Mouse (Mus musculus): ENCODE measurements around the gene Mvk. TPM values are rescaled to one million over a fixed set of nuclear protein-coding genes. Genes with fewer than 3 reads are reported as not detected.

Mvk gene
- polyA plus RNA-seq (2015; fragmentation: Nextera tagmentation; extraction: Ambion mirVana): 63.8 and 69.7 TPM in 2 replicates

DNA sequence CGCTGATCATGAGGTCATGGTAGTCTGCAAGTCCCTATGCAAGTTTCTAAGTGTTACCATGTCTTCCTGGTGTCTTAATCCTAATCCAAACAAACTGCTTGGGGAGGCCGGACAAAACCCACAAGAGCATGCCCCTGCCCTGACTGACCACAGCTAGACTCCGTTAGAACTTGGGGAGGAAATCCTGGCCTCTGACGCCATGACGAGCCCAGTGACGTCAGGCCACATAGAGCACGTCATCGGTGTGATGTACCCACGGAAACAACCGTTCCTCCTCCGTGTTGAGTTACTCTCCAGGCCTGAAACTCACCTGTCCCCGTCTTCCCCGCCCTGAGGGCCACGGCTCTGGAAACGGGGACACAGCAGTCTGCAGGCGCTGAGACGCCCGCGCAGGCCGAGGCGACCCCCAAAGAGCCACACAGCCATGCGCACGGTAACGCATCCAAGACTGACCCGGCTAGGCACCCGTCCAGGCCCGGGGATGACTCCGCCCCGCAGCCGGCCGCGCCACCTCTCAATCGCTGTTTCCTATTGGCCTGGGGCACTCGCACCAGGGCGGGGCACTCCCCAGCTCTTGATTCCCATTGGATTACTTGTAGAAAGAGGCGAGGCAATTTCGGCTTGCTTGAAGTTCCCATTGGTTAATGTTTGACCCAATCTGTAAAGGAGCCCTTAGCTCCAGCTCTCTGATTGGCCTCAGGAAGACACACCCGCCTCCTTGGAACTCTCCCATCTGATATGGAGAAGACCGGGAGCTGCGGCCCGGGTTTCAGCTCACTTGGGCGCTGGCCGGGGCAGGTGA lies at the start of gene Mvk, which contains the start of gene Mmab:
Gene Mvk, plus strand, starts transcription at position 704 of the 802 bp plus-strand sequence.
Gene Mmab, minus strand, starts transcription at position 495 of the 802 bp plus-strand sequence.
- Histone ChIP-seq H3K9ac (peak within 1 kb of the TSS; percentile 76), H3K4me3 (peak within 1 kb of the TSS; percentile 71), H3K4me2 (peak within 1 kb of the TSS; percentile 77), H3K27ac (peak within 1 kb of the TSS; percentile 89), H3K4me1 (peaks cover 16% of the 10 kb centered on the region), H3K36me3 (replicated peaks) (peaks cover 3% of the 10 kb centered on the region; the same call in 1 of the 2 replicates), H3K27me3 (replicated peaks) (no peaks in the 10 kb centered on the region), H3K9me3 (no peaks in the 10 kb centered on the region)
- ATAC-seq (replicated peaks): peak; percentile 98
- WGBS: 2% methylated on average over 43 of the region's 43 CpGs

DNA sequence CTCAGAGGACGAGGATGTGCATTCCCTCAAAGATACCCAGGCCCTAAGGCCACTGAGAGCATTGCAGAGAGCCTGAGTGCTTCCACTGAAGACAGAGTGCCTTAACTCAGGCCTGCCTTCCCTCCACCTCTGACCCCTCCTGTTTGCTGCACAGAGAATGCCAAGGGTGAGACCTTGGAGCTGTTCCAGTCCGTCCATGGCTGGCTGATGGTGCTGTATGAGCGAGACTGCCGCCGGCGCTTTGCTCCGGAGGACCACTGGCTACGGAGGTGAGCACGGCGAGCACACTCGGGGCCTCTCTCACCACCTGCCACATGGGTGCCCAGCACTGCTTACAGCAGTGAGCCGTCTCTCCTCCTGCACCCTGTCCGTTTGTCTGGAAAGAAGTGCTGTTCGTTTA lies 37.5 kb upstream of the Mvk start:
- H3K27me3 ChIP-seq (replicated peaks): no peaks in the 10 kb centered on the region
- H3K9me3 ChIP-seq: no peaks in the 10 kb centered on the region
- H3K36me3 ChIP-seq (replicated peaks): peaks cover 67% of the 10 kb centered on the region
- H3K4me3 ChIP-seq: no peak overlapping the region
- H3K9ac ChIP-seq: no peak overlapping the region
- no peak for ATAC-seq (replicated peaks)
- H3K4me1 ChIP-seq: no peaks in the 10 kb centered on the region
- H3K27ac ChIP-seq: no peak overlapping the region
- H3K4me2 ChIP-seq: no peak overlapping the region
- WGBS: 94% methylated on average over 14 of the region's 14 CpGs

DNA sequence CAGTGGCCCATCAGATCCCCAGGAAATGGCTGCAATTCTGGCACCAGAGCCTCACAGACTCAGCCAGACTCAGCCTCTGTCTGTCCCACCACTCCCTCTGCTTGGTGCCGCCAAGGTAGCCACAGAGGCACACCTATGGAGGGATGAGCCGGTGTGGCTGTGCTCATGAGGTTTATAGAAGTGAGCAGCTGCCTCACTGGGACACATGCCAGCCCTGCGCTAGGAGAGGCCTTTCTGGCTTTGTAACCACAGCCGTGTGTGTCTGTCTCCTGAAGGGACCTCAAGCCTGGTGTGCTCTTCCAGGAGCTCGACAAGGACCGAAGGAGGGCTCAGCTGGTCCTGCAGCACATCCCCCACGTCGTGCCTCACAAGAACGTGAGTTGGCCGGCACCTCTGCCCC lies 36.8 kb upstream of the Mvk start:
- Histone ChIP-seq H3K9me3 (no peaks in the 10 kb centered on the region), H3K36me3 (replicated peaks) (peaks cover 68% of the 10 kb centered on the region), H3K4me2 (no peak overlapping the region), H3K4me1 (no peaks in the 10 kb centered on the region), H3K4me3 (no peak overlapping the region), H3K27ac (no peak overlapping the region), H3K27me3 (replicated peaks) (no peaks in the 10 kb centered on the region), H3K9ac (no peak overlapping the region)
- no peak for ATAC-seq (replicated peaks)
- 85% methylated on average over 10 of the region's 10 CpGs for WGBS

DNA sequence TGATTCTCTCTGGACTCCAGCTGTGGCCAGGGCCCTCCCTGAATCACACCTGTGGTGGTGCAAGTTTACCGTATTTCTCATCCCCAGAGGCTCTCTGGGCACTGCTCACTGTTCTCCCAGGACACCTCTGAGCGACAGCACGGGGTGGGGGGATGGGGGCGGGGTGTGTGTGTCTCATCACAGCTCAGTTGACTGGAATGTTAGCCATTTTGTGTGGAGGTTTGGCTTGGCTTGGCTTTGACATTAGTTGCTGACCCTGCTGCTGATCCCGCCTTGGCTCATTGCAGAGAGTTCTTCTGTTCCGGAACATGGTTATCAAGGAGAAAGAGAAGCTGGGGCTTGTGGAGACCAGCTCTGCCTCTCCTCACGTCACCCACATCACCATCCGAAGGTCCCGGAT lies 36.3 kb upstream of the Mvk start:
- Histone ChIP-seq H3K27ac (no peak overlapping the region), H3K9me3 (no peaks in the 10 kb centered on the region), H3K27me3 (replicated peaks) (no peaks in the 10 kb centered on the region), H3K4me1 (no peaks in the 10 kb centered on the region), H3K4me2 (no peak overlapping the region), H3K36me3 (replicated peaks) (peaks cover 72% of the 10 kb centered on the region), H3K9ac (no peak overlapping the region), H3K4me3 (no peak overlapping the region)
- 93% methylated on average over 9 of the region's 9 CpGs for whole genome bisulfite sequencing
- ATAC-seq (replicated peaks): no peak

DNA sequence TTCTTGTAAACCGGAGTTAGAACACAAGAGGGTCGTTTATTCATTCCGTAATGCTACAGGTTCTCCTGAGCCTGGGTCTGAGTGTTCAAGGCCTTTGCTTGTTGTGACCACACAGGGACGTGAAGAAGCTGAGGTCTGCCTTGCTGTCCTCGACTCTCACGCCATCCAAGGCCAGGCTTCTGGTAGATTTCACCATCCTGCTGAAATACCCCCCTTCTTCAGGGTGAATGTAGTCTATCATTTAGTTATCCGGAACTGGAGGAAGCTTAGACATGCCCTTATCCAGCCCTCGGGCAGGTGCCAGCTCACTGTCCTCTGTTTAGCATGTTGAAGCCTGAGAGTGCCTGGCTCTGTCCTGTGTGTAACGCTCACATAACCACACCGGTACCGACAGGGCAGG lies 35.2 kb upstream of the Mvk start:
- no peak for ATAC-seq (replicated peaks)
- Histone ChIP-seq H3K36me3 (replicated peaks) (peaks cover 76% of the 10 kb centered on the region), H3K9ac (no peak overlapping the region), H3K4me3 (no peak overlapping the region), H3K4me1 (no peaks in the 10 kb centered on the region), H3K4me2 (no peak overlapping the region), H3K27me3 (replicated peaks) (no peaks in the 10 kb centered on the region), H3K9me3 (no peaks in the 10 kb centered on the region), H3K27ac (no peak overlapping the region)
- WGBS: 96% methylated on average over 11 of the region's 11 CpGs

DNA sequence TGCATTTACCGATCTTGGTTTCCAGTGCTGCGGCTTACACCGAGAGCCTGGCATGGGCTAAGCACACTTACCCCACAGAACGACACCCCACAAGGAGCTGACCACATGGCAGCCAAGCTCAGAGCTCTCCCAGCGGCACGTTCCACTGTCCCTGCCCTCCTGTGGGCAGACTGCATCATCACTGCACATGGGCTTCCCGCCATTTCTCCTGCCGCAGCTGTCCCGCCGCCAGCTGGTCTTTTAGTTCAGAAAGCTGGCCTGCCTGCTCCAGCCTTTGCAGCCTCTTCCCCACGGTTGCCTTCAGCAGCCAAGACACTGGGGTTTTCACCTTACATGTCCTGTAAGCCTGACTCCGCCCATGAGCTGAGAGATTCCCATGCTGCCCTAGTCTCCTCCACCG lies 33.6 kb upstream of the Mvk start:
- Histone ChIP-seq H3K36me3 (replicated peaks) (peaks cover 87% of the 10 kb centered on the region), H3K9me3 (no peaks in the 10 kb centered on the region), H3K4me1 (no peaks in the 10 kb centered on the region), H3K27me3 (replicated peaks) (no peaks in the 10 kb centered on the region), H3K9ac (no peak overlapping the region), H3K4me3 (no peak overlapping the region), H3K4me2 (no peak overlapping the region), H3K27ac (no peak overlapping the region)
- 89% methylated on average over 13 of the region's 13 CpGs for WGBS
- ATAC-seq (replicated peaks): no peak

DNA sequence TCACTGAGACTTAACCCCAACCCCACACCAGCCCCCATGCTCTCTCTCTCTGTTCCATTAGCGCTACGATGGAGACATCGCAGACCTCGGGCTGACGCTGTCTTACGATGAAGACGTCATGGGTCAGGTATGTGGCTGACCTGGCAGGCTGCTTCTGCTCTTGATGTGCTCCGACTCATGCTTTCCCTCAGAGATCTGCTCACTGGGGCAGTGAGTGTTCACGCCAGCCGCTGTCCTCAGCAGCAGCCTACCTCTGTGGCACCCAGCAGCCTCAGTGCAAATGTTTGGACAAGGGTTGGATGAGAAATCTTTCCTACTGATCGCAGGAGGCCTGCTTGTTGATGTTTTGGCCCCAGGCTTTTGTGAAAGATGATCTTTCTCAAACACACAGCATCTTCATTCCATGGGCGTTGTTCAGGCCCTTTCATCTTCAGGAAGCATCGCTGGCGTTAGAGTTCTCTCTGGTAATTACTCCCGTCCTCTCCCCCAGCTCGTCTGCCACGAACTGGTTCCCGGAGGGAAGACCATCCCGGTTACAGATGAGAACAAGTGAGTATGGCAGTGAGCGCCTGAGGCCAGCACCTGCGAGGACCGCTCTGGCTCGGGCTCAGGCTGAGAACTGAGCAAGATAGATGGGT lies 31.6 kb upstream of the Mvk start:
- H3K4me1 ChIP-seq: no peaks in the 10 kb centered on the region
- no peak overlapping the region for H3K27ac ChIP-seq
- no peaks in the 10 kb centered on the region for H3K9me3 ChIP-seq
- no peak for ATAC-seq (replicated peaks)
- no peak overlapping the region for H3K9ac ChIP-seq
- H3K4me3 ChIP-seq: no peak overlapping the region
- H3K36me3 ChIP-seq (replicated peaks): peaks cover 86% of the 10 kb centered on the region
- 89% methylated on average over 23 of the region's 23 CpGs for WGBS
- H3K27me3 ChIP-seq (replicated peaks): no peaks in the 10 kb centered on the region
- no peak overlapping the region for H3K4me2 ChIP-seq

DNA sequence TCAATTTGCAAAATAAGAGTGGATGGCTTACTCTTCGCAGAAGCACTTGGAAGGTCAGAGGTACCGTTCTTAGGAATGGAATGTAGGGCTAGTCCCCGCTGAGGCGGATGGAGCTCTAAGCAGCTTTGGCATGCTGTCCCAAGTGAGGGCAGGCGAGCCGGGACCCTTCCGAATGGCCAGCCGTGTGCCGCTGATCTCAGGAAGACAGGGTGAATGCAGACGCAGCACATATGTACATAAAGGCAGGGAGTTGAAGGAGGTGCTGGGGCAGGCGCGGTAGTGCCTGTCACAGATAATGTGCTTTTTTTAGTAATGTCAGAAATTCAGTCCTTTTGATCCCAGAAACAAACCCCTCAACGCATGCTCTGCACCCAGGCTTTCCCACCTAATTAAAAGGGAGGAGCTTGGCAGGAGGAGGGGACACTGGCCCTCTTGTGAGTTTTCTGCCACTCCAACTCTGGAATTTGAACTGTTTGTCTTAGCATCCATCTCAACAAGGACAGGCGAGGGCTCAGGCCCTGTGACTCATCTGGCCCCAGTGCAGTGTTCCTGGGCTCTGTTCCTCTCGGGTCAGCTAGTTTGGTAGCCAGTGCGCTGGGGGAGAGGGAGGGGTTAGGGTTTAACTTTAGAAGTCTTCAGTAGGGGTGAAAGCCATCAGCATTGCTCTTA lies 30.9 kb upstream of the Mvk start:
- 81% methylated on average over 16 of the region's 16 CpGs for WGBS
- H3K27ac ChIP-seq: no peak overlapping the region
- H3K4me3 ChIP-seq: no peak overlapping the region
- no peaks in the 10 kb centered on the region for H3K27me3 ChIP-seq (replicated peaks)
- ATAC-seq (replicated peaks): no peak
- H3K4me2 ChIP-seq: no peak overlapping the region
- no peaks in the 10 kb centered on the region for H3K4me1 ChIP-seq
- no peaks in the 10 kb centered on the region for H3K9me3 ChIP-seq
- no peak overlapping the region for H3K9ac ChIP-seq
- H3K36me3 ChIP-seq (replicated peaks): peaks cover 87% of the 10 kb centered on the region

DNA sequence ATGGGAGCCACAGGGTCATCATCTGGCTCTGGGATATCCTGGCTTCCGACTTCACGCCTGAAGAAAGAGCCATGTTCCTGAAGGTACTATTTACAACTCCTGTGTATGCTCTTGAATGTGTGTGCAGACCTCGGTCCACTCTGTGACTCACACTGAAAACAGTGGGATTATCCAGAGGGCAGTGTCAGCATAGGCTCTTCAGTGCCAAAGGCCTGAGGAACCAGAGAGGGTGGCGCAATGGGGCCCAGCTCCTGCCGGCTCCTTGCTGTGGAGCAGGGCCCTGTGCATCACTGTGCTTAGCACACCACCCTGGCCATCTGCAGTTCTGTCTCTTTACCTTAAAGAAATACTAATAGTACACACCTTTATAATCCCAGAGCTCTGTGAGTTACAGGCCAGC lies 28.5 kb upstream of the Mvk start:
- Histone ChIP-seq H3K9me3 (no peaks in the 10 kb centered on the region), H3K4me2 (no peak overlapping the region), H3K4me3 (no peak overlapping the region), H3K36me3 (replicated peaks) (peaks cover 81% of the 10 kb centered on the region), H3K27ac (no peak overlapping the region), H3K4me1 (no peaks in the 10 kb centered on the region), H3K27me3 (replicated peaks) (no peaks in the 10 kb centered on the region), H3K9ac (no peak overlapping the region)
- ATAC-seq (replicated peaks): no peak
- 91% methylated on average over 5 of the region's 5 CpGs for WGBS

DNA sequence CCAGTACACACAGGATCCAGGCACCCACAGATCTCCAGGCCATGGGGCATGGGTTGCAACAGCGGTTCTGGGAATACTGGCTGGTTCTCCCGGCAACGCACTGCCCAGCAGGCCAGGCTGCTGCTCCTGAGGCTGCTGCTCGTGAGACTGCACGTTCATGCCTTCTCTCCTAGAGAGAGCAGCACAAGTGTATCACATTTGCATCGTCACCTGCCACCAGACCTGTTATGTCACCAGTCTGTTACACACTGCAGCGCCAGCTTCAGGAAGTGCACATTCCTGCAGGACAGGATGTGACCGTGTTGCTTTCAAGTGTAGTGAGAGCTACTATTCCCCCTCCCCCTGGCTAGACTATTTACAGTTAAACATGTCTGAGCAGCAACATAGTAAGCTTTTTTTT lies 27.2 kb upstream of the Mvk start:
- ATAC-seq (replicated peaks): no peak
- H3K4me3 ChIP-seq: no peak overlapping the region
- no peak overlapping the region for H3K27ac ChIP-seq
- no peaks in the 10 kb centered on the region for H3K9me3 ChIP-seq
- H3K36me3 ChIP-seq (replicated peaks): peaks cover 77% of the 10 kb centered on the region
- 93% methylated on average over 8 of the region's 8 CpGs for WGBS
- H3K4me2 ChIP-seq: no peak overlapping the region
- H3K27me3 ChIP-seq (replicated peaks): no peaks in the 10 kb centered on the region
- no peak overlapping the region for H3K9ac ChIP-seq
- no peaks in the 10 kb centered on the region for H3K4me1 ChIP-seq

DNA sequence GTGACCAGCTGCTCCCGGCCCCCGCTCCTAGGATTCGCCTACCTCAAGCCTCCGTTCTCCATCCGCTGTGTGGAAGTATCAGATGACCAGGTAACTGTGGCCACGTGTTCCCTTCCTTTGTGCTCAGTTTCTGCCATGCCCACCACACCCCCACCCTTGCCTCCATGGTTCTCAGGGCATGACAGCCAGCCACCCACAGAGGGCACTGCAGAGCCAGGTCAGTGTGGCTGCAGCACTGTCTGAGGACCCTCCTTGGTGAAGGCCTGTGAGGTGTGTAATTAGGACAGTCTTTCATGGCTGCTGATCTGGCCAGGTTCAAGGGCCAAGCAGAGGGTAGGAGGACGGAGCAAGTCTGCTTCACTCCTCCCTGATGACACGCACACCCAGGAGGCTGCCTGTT lies 25.5 kb upstream of the Mvk start:
- ATAC-seq (replicated peaks): 0 out of 2 replicates have a peak, but pooled peaks have one; percentile 48
- peaks cover 60% of the 10 kb centered on the region for H3K36me3 ChIP-seq (replicated peaks)

DNA sequence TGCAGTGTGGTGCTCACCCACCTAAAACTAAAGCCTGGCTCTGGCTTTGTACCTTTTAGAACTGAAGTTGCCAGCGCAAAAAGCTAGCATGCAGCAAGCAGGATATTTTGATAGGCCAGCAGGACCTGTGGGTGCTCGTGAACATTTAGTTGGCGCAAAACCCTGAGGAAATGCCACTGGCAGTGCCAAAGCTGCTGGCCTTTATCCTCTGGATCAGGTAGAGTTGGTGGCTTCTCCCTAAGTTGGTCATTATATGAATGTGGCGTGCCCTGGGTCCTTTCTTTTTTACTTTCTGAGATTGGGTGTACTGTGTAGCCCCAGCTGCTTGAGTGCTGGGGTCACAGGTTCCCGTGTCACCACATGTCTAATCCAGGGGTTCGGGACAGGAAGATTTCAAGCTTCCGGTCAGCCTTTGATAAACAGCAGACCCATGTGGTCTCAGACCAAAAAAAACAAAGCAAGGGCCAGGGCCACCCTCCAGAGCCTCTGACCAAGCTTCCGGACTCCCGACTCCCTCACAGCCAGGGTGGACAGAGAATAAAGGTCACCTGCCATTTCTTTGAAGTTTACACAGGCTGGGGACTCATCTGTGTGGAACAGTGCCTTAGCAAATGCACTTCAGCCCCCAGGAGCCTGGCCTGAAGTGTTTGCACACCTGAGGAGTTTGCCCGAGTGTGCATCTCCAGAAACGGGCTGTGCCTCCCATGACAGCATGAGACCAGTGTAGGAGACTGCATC lies 22.3 kb upstream of the Mvk start:
- Histone ChIP-seq H3K4me2 (no peak overlapping the region), H3K27me3 (replicated peaks) (no peaks in the 10 kb centered on the region), H3K9ac (no peak overlapping the region), H3K36me3 (replicated peaks) (peaks cover 35% of the 10 kb centered on the region), H3K4me3 (no peak overlapping the region), H3K9me3 (no peaks in the 10 kb centered on the region), H3K27ac (no peak overlapping the region), H3K4me1 (peaks cover 3% of the 10 kb centered on the region; the same call in 1 of the 2 replicates)
- 84% methylated on average over 11 of the region's 11 CpGs for WGBS
- no peak for ATAC-seq (replicated peaks)

More for the DNA sequence above, 25.5 kb upstream of the Mvk start:
- WGBS: 83% methylated on average over 8 of the region's 8 CpGs
- Histone ChIP-seq H3K4me3 (no peak overlapping the region), H3K9me3 (no peaks in the 10 kb centered on the region), H3K9ac (no peak overlapping the region), H3K27me3 (replicated peaks) (no peaks in the 10 kb centered on the region), H3K4me1 (peaks cover 3% of the 10 kb centered on the region; the same call in 1 of the 2 replicates), H3K27ac (no peak overlapping the region), H3K4me2 (no peak overlapping the region)

Measured in midbrain, embryonic 15.5 days (tissue).